ENCODE assay signal across 24 mouse cellular contexts in the genomic region with DNA sequence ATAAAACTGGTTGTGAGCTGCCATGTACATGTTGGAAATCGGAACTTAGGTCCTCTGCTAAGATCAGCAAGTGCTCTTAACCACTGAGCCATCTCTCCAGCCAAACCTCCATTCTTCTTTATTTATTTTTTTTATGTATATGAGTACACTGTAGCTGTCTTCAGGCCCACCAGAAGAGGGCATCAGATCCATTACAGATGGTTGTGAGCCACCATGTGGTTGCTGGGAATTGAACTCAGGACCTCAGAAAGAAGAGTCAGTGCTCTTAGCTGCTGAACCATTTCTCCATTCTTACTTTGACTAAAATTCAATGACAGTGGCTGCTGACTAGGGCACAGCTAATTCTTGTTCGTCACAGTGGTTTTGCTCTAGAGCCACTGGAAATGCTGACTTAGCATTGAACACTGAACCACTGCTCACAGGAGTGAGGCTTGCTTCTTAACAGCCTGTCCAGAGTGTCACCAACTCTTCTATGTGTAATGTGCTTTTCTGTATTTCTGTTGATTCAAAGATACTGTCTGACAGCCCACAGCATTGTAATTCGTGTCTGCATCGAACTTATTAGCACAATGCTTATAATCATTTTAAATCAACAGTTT. TPM values are rescaled to one million over a fixed set of nuclear protein-coding genes. Genes with fewer than 3 reads are reported as not detected.
DNase-seq lines count a peak whose midpoint lies in the region; ATAC-seq and TF ChIP-seq lines count a peak whose summit lies in the region.
"Had no signal": no experiment of that assay in that cellular context is flagged by ENCODE, and none has a peak within 500 bp of the region (broad histone marks: within the 10 kb centered on the region; RNA-seq: fewer than 3 reads in every experiment).

No protein-coding gene starts in this region.

- TF ChIP-seq CTCF in kidney, postnatal 0 days (IDR thresholded peaks at IDR 0.05; ENCODE audit: low read depth) = peak; percentile 49
- peak; percentile 47 for TF ChIP-seq CTCF in lung, postnatal 0 days (IDR thresholded peaks at IDR 0.05)

- H3K9me3 ChIP-seq in kidney, postnatal 0 days (replicated peaks; ENCODE audit: low read length) = no peaks in the 10 kb centered on the region
- H3K9me3 ChIP-seq in lung, postnatal 0 days (ENCODE audit: low read length) = no peaks in the 10 kb centered on the region
- H3K9me3 ChIP-seq: forebrain, embryonic 10.5 days; limb, embryonic 12.5 days; midbrain, embryonic 12.5 days had no signal

- H3K4me3 ChIP-seq in kidney, postnatal 0 days (replicated peaks; ENCODE audit: low read depth, low read length) = no peak overlapping the region
- H3K4me3 ChIP-seq in lung, postnatal 0 days (ENCODE audit: low read depth, low read length) = no peak overlapping the region
- H3K4me3 ChIP-seq: forebrain, embryonic 10.5 days; limb, embryonic 12.5 days; midbrain, embryonic 12.5 days had no signal

- 88% methylated on average over 4 of the region's 4 CpGs for WGBS in kidney, postnatal 0 days
- WGBS in lung, postnatal 0 days = 89% methylated on average over 4 of the region's 4 CpGs

- DNase-seq in CD4-positive, CD25-positive, alpha-beta regulatory T cell, adult 2 months (ENCODE audit: low read depth, low spot score) = peak; percentile 15
- no peak for DNase-seq in kidney, postnatal 0 days (ENCODE audit: low spot score)
- DNase-seq in kidney, adult 11 months = no peak
- no peak for DNase-seq in lung, postnatal 0 days (ENCODE audit: low spot score)
- DNase-seq in lung, postnatal 10 days = no peak
- peak; percentile 22 for DNase-seq in splenic B cell, adult 2 months (ENCODE audit: low read depth, low spot score)
- no peak for DNase-seq in cerebellum, adult 18-20 months
- DNase-seq: adrenal gland, postnatal 25 days; cerebellum, adult 9-10 months; kidney, adult 18-20 months; lung, postnatal 14 days; thymus, postnatal 25 days had no signal

- no peak for ATAC-seq in CD4-positive, CD25-positive, alpha-beta regulatory T cell, adult 4 months
- ATAC-seq in kidney, postnatal 0 days (replicated peaks; ENCODE audit: low FRiP score, low read depth) = no peak
- no peak for ATAC-seq in lung, postnatal 0 days
- ATAC-seq: hindbrain, embryonic 16.5 days had no signal

- no peak for TF ChIP-seq EP300 in lung, postnatal 0 days (IDR thresholded peaks at IDR 0.05)

- no peaks in the 10 kb centered on the region for H3K4me1 ChIP-seq in kidney, postnatal 0 days (replicated peaks; ENCODE audit: insufficient read depth, low read length)
- H3K4me1 ChIP-seq in lung, postnatal 0 days (ENCODE audit: insufficient read depth, low read depth, low read length) = no peaks in the 10 kb centered on the region
- H3K4me1 ChIP-seq: forebrain, embryonic 10.5 days; limb, embryonic 12.5 days; midbrain, embryonic 12.5 days had no signal

- H3K36me3 ChIP-seq in kidney, postnatal 0 days (ENCODE audit: insufficient read depth, low read length) = peaks cover 86% of the 10 kb centered on the region
- peaks cover 58% of the 10 kb centered on the region for H3K36me3 ChIP-seq in lung, postnatal 0 days (ENCODE audit: insufficient read depth, low read length)
- peaks cover 44% of the 10 kb centered on the region for H3K36me3 ChIP-seq in splenic B cell, adult 2 months (ENCODE audit: control insufficient read depth, insufficient read depth, low read length, poor library complexity, severe bottlenecking)

- no peak overlapping the region for H3K27ac ChIP-seq in kidney, postnatal 0 days
- no peak overlapping the region for H3K27ac ChIP-seq in lung, postnatal 0 days (ENCODE audit: low read length)
- H3K27ac ChIP-seq: forebrain, embryonic 10.5 days; limb, embryonic 12.5 days; midbrain, embryonic 12.5 days had no signal

- H3K9ac ChIP-seq in kidney, postnatal 0 days (ENCODE audit: low read depth, low read length) = no peak overlapping the region
- H3K9ac ChIP-seq in lung, postnatal 0 days (replicated peaks; ENCODE audit: low read depth) = no peak overlapping the region
- H3K9ac ChIP-seq: limb, embryonic 12.5 days; midbrain, embryonic 12.5 days had no signal

- H3K4me2 ChIP-seq in kidney, postnatal 0 days (ENCODE audit: low read length) = no peak overlapping the region
- H3K4me2 ChIP-seq in lung, postnatal 0 days (replicated peaks; ENCODE audit: low read depth, low read length) = no peak overlapping the region
- H3K4me2 ChIP-seq: heart, embryonic 11.5 days; limb, embryonic 12.5 days; midbrain, embryonic 12.5 days had no signal

- no peaks in the 10 kb centered on the region for H3K27me3 ChIP-seq in kidney, postnatal 0 days (ENCODE audit: insufficient read depth, low read length)
- H3K27me3 ChIP-seq in lung, postnatal 0 days (replicated peaks; ENCODE audit: insufficient read depth, low read length) = no peaks in the 10 kb centered on the region
- no peaks in the 10 kb centered on the region for H3K27me3 ChIP-seq in splenic B cell, adult 2 months (ENCODE audit: control insufficient read depth, insufficient read depth, low read length, poor library complexity, severe bottlenecking)
- H3K27me3 ChIP-seq: limb, embryonic 12.5 days; midbrain, embryonic 12.5 days had no signal

RNA-seq across cellular contexts. Expression of a gene that starts 17.8 kb away (rescaled TPM):
- not detected for polyA plus RNA-seq in CD4-positive, CD25-positive, alpha-beta regulatory T cell, adult 4 months (2017; shearing (Covaris generic))
- polyA plus RNA-seq in kidney, postnatal 0 days (2015; fragmentation: Nextera tagmentation; extraction: Ambion mirVana) = 0.09 TPM in 1 of 2 replicates, not detected in the other
- polyA plus RNA-seq in lung, postnatal 0 days (2015; fragmentation: Nextera tagmentation; extraction: Ambion mirVana) = 0.18 and 0.25 TPM in 2 replicates
- polyA plus RNA-seq: brain, embryonic 14.5 days; embryonic facial prominence, embryonic 11.5 days; forebrain, embryonic 10.5 days; gonadal fat pad, adult 2 months; heart, postnatal 0 days; hindbrain, embryonic 16.5 days; limb, embryonic 12.5 days; liver, embryonic 16.5 days; testis, adult 2 months had no signal

RNA-seq across cellular contexts. Expression of a gene that starts 30.9 kb away (rescaled TPM):
- 10 to 100 TPM; 44.9 to 65.7 TPM for polyA plus RNA-seq in CD4-positive, CD25-positive, alpha-beta regulatory T cell, adult 4 months (2017; shearing (Covaris generic))
- 49.0 and 52.1 TPM in 2 replicates for polyA plus RNA-seq in kidney, postnatal 0 days (2015; fragmentation: Nextera tagmentation; extraction: Ambion mirVana)
- polyA plus RNA-seq in lung, postnatal 0 days (2015; fragmentation: Nextera tagmentation; extraction: Ambion mirVana) = 30.7 and 33.5 TPM in 2 replicates

RNA-seq across cellular contexts. Expression of a gene that starts 57.7 kb away (rescaled TPM):
- polyA plus RNA-seq in CD4-positive, CD25-positive, alpha-beta regulatory T cell, adult 4 months (2017; shearing (Covaris generic)) = 10 to 100 TPM; 21.1 to 26.9 TPM
- polyA plus RNA-seq in kidney, postnatal 0 days (2015; fragmentation: Nextera tagmentation; extraction: Ambion mirVana) = 8.7 and 10.0 TPM in 2 replicates
- 20.4 and 21.6 TPM in 2 replicates for polyA plus RNA-seq in lung, postnatal 0 days (2015; fragmentation: Nextera tagmentation; extraction: Ambion mirVana)

Comparison
In these comparisons a context has a peak if more than half of its experiments do, and no peak if none do; other contexts are left out.
1. DNase-seq: peak in CD4-positive, CD25-positive, alpha-beta regulatory T cell, adult 2 months (single experiment) and splenic B cell, adult 2 months (single experiment); none in kidney, postnatal 0 days (single experiment), kidney, adult 11 months (single experiment), lung, postnatal 0 days (single experiment), lung, postnatal 10 days (single experiment) and cerebellum, adult 18-20 months (0 of 2).